In the genomic region with DNA sequence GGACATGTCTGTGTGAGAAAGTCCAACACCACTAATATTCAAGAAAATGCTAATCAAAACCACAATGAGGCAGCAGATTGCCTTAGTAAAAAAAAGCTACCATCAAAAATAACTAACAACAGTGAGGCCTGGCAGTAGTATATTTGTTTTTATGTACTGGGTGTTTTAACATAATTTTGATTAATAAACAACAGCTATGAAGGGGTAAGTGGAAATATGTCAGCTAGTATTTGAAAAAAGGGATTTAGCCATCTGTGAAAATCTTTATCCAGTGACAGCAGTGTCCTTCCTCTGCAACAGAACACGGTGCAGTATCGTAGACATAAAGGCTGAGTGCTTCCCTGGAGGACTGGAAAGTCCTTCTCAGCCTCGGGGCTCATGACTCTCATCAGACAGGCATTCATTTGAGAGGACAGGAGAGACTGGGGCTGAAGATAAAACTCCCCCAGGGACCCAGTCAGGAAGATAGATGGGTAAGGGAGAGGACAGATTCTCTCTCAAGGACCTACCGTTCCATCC, we compare ENCODE assay signal across 19 mouse cellular contexts.
DNase-seq lines count a peak whose midpoint lies in the region; ATAC-seq and TF ChIP-seq lines count a peak whose summit lies in the region.
"Had no signal": no experiment of that assay in that cellular context is flagged by ENCODE, and none has a peak within 500 bp of the region (broad histone marks: within the 10 kb centered on the region; RNA-seq: fewer than 3 reads in every experiment).

No protein-coding gene starts in this region.

- peaks cover 4% of the 10 kb centered on the region; the same call in 1 of the 2 replicates for H3K4me1 ChIP-seq in hindbrain, embryonic 12.5 days
- no peaks in the 10 kb centered on the region for H3K4me1 ChIP-seq in hindbrain, embryonic 11.5 days (replicated peaks; ENCODE audit: control insufficient read depth, insufficient read depth, low read length)
- peaks cover 13% of the 10 kb centered on the region for H3K4me1 ChIP-seq in midbrain, embryonic 13.5 days (replicated peaks)
- no peaks in the 10 kb centered on the region for H3K4me1 ChIP-seq in midbrain, postnatal 0 days (ENCODE audit: insufficient read depth, low read length)
- H3K4me1 ChIP-seq: embryonic facial prominence, embryonic 10.5 days; forebrain, embryonic 13.5 days had no signal

- H3K27me3 ChIP-seq in hindbrain, embryonic 12.5 days = no peaks in the 10 kb centered on the region
- no peaks in the 10 kb centered on the region for H3K27me3 ChIP-seq in hindbrain, embryonic 11.5 days (ENCODE audit: control insufficient read depth, insufficient read depth, low read length)
- no peaks in the 10 kb centered on the region for H3K27me3 ChIP-seq in midbrain, embryonic 13.5 days
- H3K27me3 ChIP-seq in midbrain, postnatal 0 days (ENCODE audit: insufficient read depth, low read length) = no peaks in the 10 kb centered on the region
- H3K27me3 ChIP-seq: forebrain, embryonic 13.5 days; heart, embryonic 13.5 days had no signal

- ATAC-seq in hindbrain, embryonic 12.5 days (ENCODE audit: low FRiP score) = peak; percentile 63; the same call in 1 of the 2 replicates
- ATAC-seq in hindbrain, embryonic 11.5 days (ENCODE audit: low FRiP score) = no peak
- ATAC-seq in midbrain, embryonic 13.5 days = no peak
- ATAC-seq in midbrain, postnatal 0 days (ENCODE audit: low FRiP score) = no peak
- ATAC-seq: activated CD4-positive, CD25-positive, alpha-beta regulatory T cell, adult 4 months; forebrain, embryonic 13.5 days; forebrain, postnatal 0 days; Patski had no signal

- H3K36me3 ChIP-seq in hindbrain, embryonic 12.5 days = no peaks in the 10 kb centered on the region
- no peaks in the 10 kb centered on the region for H3K36me3 ChIP-seq in hindbrain, embryonic 11.5 days (ENCODE audit: control insufficient read depth, insufficient read depth, low read length)
- no peaks in the 10 kb centered on the region for H3K36me3 ChIP-seq in midbrain, embryonic 13.5 days
- no peaks in the 10 kb centered on the region for H3K36me3 ChIP-seq in midbrain, postnatal 0 days (ENCODE audit: insufficient read depth, low read length)
- H3K36me3 ChIP-seq: embryonic facial prominence, embryonic 10.5 days; heart, embryonic 13.5 days had no signal

- WGBS in hindbrain, embryonic 12.5 days = 36% methylated on average over 4 of the region's 4 CpGs
- 62% methylated on average over 4 of the region's 4 CpGs for WGBS in hindbrain, embryonic 11.5 days
- WGBS in midbrain, embryonic 13.5 days = 54% methylated on average over 4 of the region's 4 CpGs
- 34% methylated on average over 4 of the region's 4 CpGs for WGBS in midbrain, postnatal 0 days

- no peak overlapping the region for H3K27ac ChIP-seq in hindbrain, embryonic 12.5 days
- H3K27ac ChIP-seq in hindbrain, embryonic 11.5 days (ENCODE audit: low read depth, low read length) = no peak overlapping the region
- 0 out of 2 replicates have a peak overlapping the region, but pooled peaks have one; percentile 39 for H3K27ac ChIP-seq in midbrain, embryonic 13.5 days
- H3K27ac ChIP-seq in midbrain, postnatal 0 days (ENCODE audit: low read depth, low read length) = no peak overlapping the region
- H3K27ac ChIP-seq: embryonic facial prominence, embryonic 10.5 days; forebrain, embryonic 13.5 days; heart, embryonic 13.5 days; hindbrain, embryonic 14.5 days had no signal

- H3K4me3 ChIP-seq in hindbrain, embryonic 12.5 days = no peak overlapping the region
- no peak overlapping the region for H3K4me3 ChIP-seq in hindbrain, embryonic 11.5 days (ENCODE audit: low read depth, low read length)
- H3K4me3 ChIP-seq in midbrain, embryonic 13.5 days (replicated peaks) = no peak overlapping the region
- no peak overlapping the region for H3K4me3 ChIP-seq in midbrain, postnatal 0 days (ENCODE audit: low read depth, low read length)
- H3K4me3 ChIP-seq: embryonic facial prominence, embryonic 10.5 days; forebrain, embryonic 13.5 days; heart, embryonic 13.5 days had no signal

- H3K4me2 ChIP-seq in hindbrain, embryonic 12.5 days (replicated peaks) = no peak overlapping the region
- no peak overlapping the region for H3K4me2 ChIP-seq in hindbrain, embryonic 11.5 days (replicated peaks; ENCODE audit: low read depth, low read length)
- no peak overlapping the region for H3K4me2 ChIP-seq in midbrain, embryonic 13.5 days (replicated peaks)
- no peak overlapping the region for H3K4me2 ChIP-seq in midbrain, postnatal 0 days (ENCODE audit: low read depth, low read length, poor library complexity, severe bottlenecking)
- H3K4me2 ChIP-seq: forebrain, embryonic 13.5 days; heart, embryonic 13.5 days; hindbrain, embryonic 14.5 days had no signal

- no peak for DNase-seq in hindbrain, embryonic 11.5 days (ENCODE audit: low spot score)
- no peak for DNase-seq in midbrain, postnatal 0 days (ENCODE audit: low spot score)
- peak; percentile 49 for DNase-seq in retina, postnatal 1 day
- DNase-seq in retina, embryonic 14.5 days (ENCODE audit: low spot score) = no peak
- DNase-seq in heart, adult 18-20 months = no peak
- DNase-seq: adrenal gland, postnatal 14 days; cerebellum, adult 2 months; cerebellum, postnatal 10 days; forebrain, postnatal 0 days; gastrocnemius, postnatal 14 days; heart, postnatal 36 days had no signal

- H3K9me3 ChIP-seq in hindbrain, embryonic 12.5 days (replicated peaks) = no peaks in the 10 kb centered on the region
- no peaks in the 10 kb centered on the region for H3K9me3 ChIP-seq in hindbrain, embryonic 11.5 days (ENCODE audit: control insufficient read depth, low read length)
- no peaks in the 10 kb centered on the region for H3K9me3 ChIP-seq in midbrain, embryonic 13.5 days
- H3K9me3 ChIP-seq in midbrain, postnatal 0 days (ENCODE audit: low read length) = no peaks in the 10 kb centered on the region
- H3K9me3 ChIP-seq: embryonic facial prominence, embryonic 10.5 days; forebrain, embryonic 13.5 days; heart, embryonic 13.5 days had no signal

- no peak for TF ChIP-seq CTCF in midbrain, postnatal 0 days (IDR thresholded peaks at IDR 0.05)

- H3K9ac ChIP-seq in hindbrain, embryonic 12.5 days = no peak overlapping the region
- H3K9ac ChIP-seq in hindbrain, embryonic 11.5 days (ENCODE audit: low read depth, low read length) = no peak overlapping the region
- 0 out of 2 replicates have a peak overlapping the region, but pooled peaks have one; percentile 19 for H3K9ac ChIP-seq in midbrain, embryonic 13.5 days (replicated peaks)
- no peak overlapping the region for H3K9ac ChIP-seq in midbrain, postnatal 0 days (replicated peaks; ENCODE audit: low read length, poor library complexity, severe bottlenecking)
- H3K9ac ChIP-seq: forebrain, embryonic 13.5 days; forebrain, postnatal 0 days; heart, embryonic 13.5 days; hindbrain, embryonic 14.5 days had no signal
